In the genomic region with DNA sequence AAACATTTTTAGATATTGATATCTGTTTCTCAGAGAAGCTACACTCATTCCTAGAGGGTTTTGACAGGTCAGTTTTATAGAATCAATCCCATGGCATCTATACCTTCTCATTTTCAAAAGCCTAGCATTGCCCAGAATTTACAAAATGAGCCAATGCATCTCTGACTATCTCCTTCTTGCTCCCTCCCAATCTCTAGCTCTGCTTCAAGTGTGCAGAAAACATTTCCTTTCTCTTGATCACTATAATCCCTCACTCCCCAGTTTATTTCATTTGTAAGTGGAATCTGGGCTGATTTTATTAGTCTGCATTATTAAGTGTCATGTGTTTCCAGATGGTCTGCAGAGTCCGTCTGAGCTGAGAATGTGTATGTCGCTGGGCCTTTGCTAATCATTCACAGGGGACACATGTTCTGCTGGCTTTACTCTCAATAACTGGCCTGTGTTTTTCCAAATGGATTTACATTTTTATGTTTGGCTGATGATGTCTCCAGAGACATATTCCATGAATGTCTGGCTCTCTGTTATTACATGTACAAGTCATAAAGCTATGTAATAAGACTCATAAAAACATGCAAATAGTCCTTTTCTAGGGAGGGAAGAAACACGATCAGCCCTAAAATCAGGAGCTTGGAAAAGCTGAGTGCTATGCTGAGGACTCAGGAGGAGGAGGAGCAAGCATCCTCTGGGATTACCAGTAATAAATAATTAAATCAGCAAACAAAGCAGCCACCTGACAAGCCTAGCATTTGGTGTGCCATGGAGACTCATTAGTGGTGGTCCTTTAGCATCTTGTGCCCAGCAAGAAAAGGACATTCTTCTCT, we compare ENCODE assay signal across 13 mouse cellular contexts.
DNase-seq lines count a peak whose midpoint lies in the region; ATAC-seq and TF ChIP-seq lines count a peak whose summit lies in the region.
"Had no signal": no experiment of that assay in that cellular context is flagged by ENCODE, and none has a peak within 500 bp of the region (broad histone marks: within the 10 kb centered on the region; RNA-seq: fewer than 3 reads in every experiment).

No protein-coding gene starts in this region.

- intact Hi-C loops in gastrocnemius, adult 2 months (cut with DNase I), result no loop called here

- no peaks in the 10 kb centered on the region for H3K36me3 ChIP-seq in intestine, embryonic 14.5 days (ENCODE audit: control insufficient read depth, insufficient read depth, low read length)
- no peaks in the 10 kb centered on the region for H3K36me3 ChIP-seq in intestine, postnatal 0 days (ENCODE audit: control insufficient read depth, insufficient read depth)
- H3K36me3 ChIP-seq in intestine, embryonic 16.5 days (ENCODE audit: control insufficient read depth, insufficient read depth, low read length), result no peaks in the 10 kb centered on the region
- H3K36me3 ChIP-seq in midbrain, postnatal 0 days (ENCODE audit: insufficient read depth, low read length), result no peaks in the 10 kb centered on the region
- H3K36me3 ChIP-seq in heart, embryonic 12.5 days, result no peaks in the 10 kb centered on the region
- H3K36me3 ChIP-seq: embryonic facial prominence, embryonic 15.5 days; hindbrain, embryonic 15.5 days had no signal

- H3K4me3 ChIP-seq in intestine, embryonic 14.5 days (ENCODE audit: low read depth, low read length), result no peak overlapping the region
- H3K4me3 ChIP-seq in intestine, postnatal 0 days (ENCODE audit: low read depth, low read length), result no peak overlapping the region
- H3K4me3 ChIP-seq in intestine, embryonic 16.5 days (ENCODE audit: low read length), result no peak overlapping the region
- H3K4me3 ChIP-seq in midbrain, postnatal 0 days (ENCODE audit: low read depth, low read length), result no peak overlapping the region
- H3K4me3 ChIP-seq in gastrocnemius, adult 2 months, result no peak overlapping the region
- no peak overlapping the region for H3K4me3 ChIP-seq in heart, embryonic 12.5 days
- H3K4me3 ChIP-seq: embryonic facial prominence, embryonic 15.5 days; hindbrain, embryonic 15.5 days had no signal

- no peak for DNase-seq in intestine, embryonic 14.5 days (ENCODE audit: low spot score)
- peak; percentile 48 for DNase-seq in forelimb bud, embryonic 11.5 days (ENCODE audit: low read depth, low spot score)
- peak; percentile 10 for DNase-seq in midbrain, postnatal 0 days (ENCODE audit: low spot score)
- no peak for DNase-seq in gastrocnemius, adult 2 months
- DNase-seq: cerebellum, adult 11 months; cerebellum, postnatal 25 days; lung, postnatal 14 days had no signal

- 44% methylated on average over 3 of the region's 3 CpGs for WGBS in intestine, embryonic 14.5 days
- 52% methylated on average over 3 of the region's 3 CpGs for WGBS in intestine, postnatal 0 days
- 35% methylated on average over 3 of the region's 3 CpGs for WGBS in intestine, embryonic 16.5 days
- WGBS in midbrain, postnatal 0 days, result 36% methylated on average over 3 of the region's 3 CpGs
- 82% methylated on average over 3 of the region's 3 CpGs for WGBS in heart, embryonic 12.5 days

- no peaks in the 10 kb centered on the region for H3K4me1 ChIP-seq in intestine, embryonic 14.5 days (replicated peaks; ENCODE audit: control insufficient read depth, insufficient read depth, low read length)
- no peaks in the 10 kb centered on the region for H3K4me1 ChIP-seq in intestine, postnatal 0 days (replicated peaks; ENCODE audit: control insufficient read depth, insufficient read depth, low read length)
- H3K4me1 ChIP-seq in intestine, embryonic 16.5 days (ENCODE audit: control insufficient read depth, insufficient read depth, low read length), result no peaks in the 10 kb centered on the region
- H3K4me1 ChIP-seq in midbrain, postnatal 0 days (ENCODE audit: insufficient read depth, low read length), result no peaks in the 10 kb centered on the region
- no peaks in the 10 kb centered on the region for H3K4me1 ChIP-seq in heart, embryonic 12.5 days (replicated peaks)
- H3K4me1 ChIP-seq: embryonic facial prominence, embryonic 15.5 days; hindbrain, embryonic 15.5 days had no signal

- H3K4me2 ChIP-seq in intestine, embryonic 14.5 days (ENCODE audit: low read length), result no peak overlapping the region
- H3K4me2 ChIP-seq in intestine, postnatal 0 days (replicated peaks; ENCODE audit: low read depth), result no peak overlapping the region
- no peak overlapping the region for H3K4me2 ChIP-seq in intestine, embryonic 16.5 days (ENCODE audit: low read depth, low read length)
- H3K4me2 ChIP-seq in midbrain, postnatal 0 days (ENCODE audit: low read depth, low read length, poor library complexity, severe bottlenecking), result no peak overlapping the region
- H3K4me2 ChIP-seq in heart, embryonic 12.5 days, result no peak overlapping the region
- H3K4me2 ChIP-seq: embryonic facial prominence, embryonic 15.5 days; hindbrain, embryonic 15.5 days had no signal

- ATAC-seq in intestine, embryonic 14.5 days (replicated peaks; ENCODE audit: low FRiP score, low TSS enrichment, low read depth), result 0 out of 2 replicates have a peak, but pooled peaks have one; percentile 43
- ATAC-seq in intestine, postnatal 0 days, result no peak
- 0 out of 2 replicates have a peak, but pooled peaks have one; percentile 59 for ATAC-seq in intestine, embryonic 16.5 days
- no peak for ATAC-seq in midbrain, postnatal 0 days (ENCODE audit: low FRiP score)
- ATAC-seq in heart, embryonic 12.5 days (ENCODE audit: insufficient number of reproducible peaks, low FRiP score), result no peak

- H3K27me3 ChIP-seq in intestine, embryonic 14.5 days (replicated peaks; ENCODE audit: control insufficient read depth, insufficient read depth, low read length), result no peaks in the 10 kb centered on the region
- H3K27me3 ChIP-seq in intestine, postnatal 0 days (replicated peaks; ENCODE audit: control insufficient read depth, insufficient read depth, low read length), result no peaks in the 10 kb centered on the region
- no peaks in the 10 kb centered on the region for H3K27me3 ChIP-seq in intestine, embryonic 16.5 days (replicated peaks; ENCODE audit: control insufficient read depth, insufficient read depth, low read length)
- no peaks in the 10 kb centered on the region for H3K27me3 ChIP-seq in midbrain, postnatal 0 days (ENCODE audit: insufficient read depth, low read length)
- no peaks in the 10 kb centered on the region for H3K27me3 ChIP-seq in heart, embryonic 12.5 days (replicated peaks)
- H3K27me3 ChIP-seq: embryonic facial prominence, embryonic 15.5 days; hindbrain, embryonic 15.5 days had no signal

- no peak overlapping the region for H3K9ac ChIP-seq in intestine, embryonic 14.5 days (ENCODE audit: low read length)
- no peak overlapping the region for H3K9ac ChIP-seq in intestine, postnatal 0 days (ENCODE audit: low read depth, low read length)
- H3K9ac ChIP-seq in intestine, embryonic 16.5 days (ENCODE audit: low read depth, low read length), result no peak overlapping the region
- H3K9ac ChIP-seq in midbrain, postnatal 0 days (replicated peaks; ENCODE audit: low read length, poor library complexity, severe bottlenecking), result no peak overlapping the region
- no peak overlapping the region for H3K9ac ChIP-seq in heart, embryonic 12.5 days
- H3K9ac ChIP-seq: embryonic facial prominence, embryonic 15.5 days; hindbrain, embryonic 15.5 days; liver, embryonic 14.5 days had no signal

- H3K27ac ChIP-seq in intestine, embryonic 14.5 days (ENCODE audit: low read depth), result no peak overlapping the region
- no peak overlapping the region for H3K27ac ChIP-seq in intestine, postnatal 0 days (ENCODE audit: low read depth, low read length)
- no peak overlapping the region for H3K27ac ChIP-seq in intestine, embryonic 16.5 days (ENCODE audit: low read length)
- no peak overlapping the region for H3K27ac ChIP-seq in midbrain, postnatal 0 days (ENCODE audit: low read depth, low read length)
- no peak overlapping the region for H3K27ac ChIP-seq in gastrocnemius, adult 2 months
- no peak overlapping the region for H3K27ac ChIP-seq in heart, embryonic 12.5 days (ENCODE audit: poor library complexity, severe bottlenecking)
- H3K27ac ChIP-seq: embryonic facial prominence, embryonic 15.5 days; hindbrain, embryonic 15.5 days; liver, embryonic 14.5 days had no signal

- TF ChIP-seq CTCF in intestine, postnatal 0 days (IDR thresholded peaks at IDR 0.05; ENCODE audit: low read depth), result no peak
- TF ChIP-seq CTCF in midbrain, postnatal 0 days (IDR thresholded peaks at IDR 0.05), result no peak
- TF ChIP-seq CTCF in gastrocnemius, adult 2 months (IDR thresholded peaks at IDR 0.05), result no peak

- no peaks in the 10 kb centered on the region for H3K9me3 ChIP-seq in intestine, embryonic 14.5 days (ENCODE audit: control insufficient read depth, low read length)
- no peaks in the 10 kb centered on the region for H3K9me3 ChIP-seq in intestine, postnatal 0 days (ENCODE audit: control insufficient read depth)
- H3K9me3 ChIP-seq in intestine, embryonic 16.5 days (ENCODE audit: control insufficient read depth, low read length), result no peaks in the 10 kb centered on the region
- H3K9me3 ChIP-seq in midbrain, postnatal 0 days (ENCODE audit: low read length), result no peaks in the 10 kb centered on the region
- no peaks in the 10 kb centered on the region for H3K9me3 ChIP-seq in heart, embryonic 12.5 days (replicated peaks)
- H3K9me3 ChIP-seq: embryonic facial prominence, embryonic 15.5 days; hindbrain, embryonic 15.5 days had no signal

Comparison
In these comparisons a context has a peak if more than half of its experiments do, and no peak if none do; other contexts are left out.
1. ATAC-seq: peak in intestine, embryonic 14.5 days (single experiment) and intestine, embryonic 16.5 days (single experiment); none in intestine, postnatal 0 days (single experiment), midbrain, postnatal 0 days (single experiment) and heart, embryonic 12.5 days (single experiment).
2. DNase-seq: peak in forelimb bud, embryonic 11.5 days (single experiment) and midbrain, postnatal 0 days (single experiment); none in intestine, embryonic 14.5 days (single experiment) and gastrocnemius, adult 2 months (single experiment).